14 mouse cellular contexts compared by ENCODE assay signal in the genomic region with DNA sequence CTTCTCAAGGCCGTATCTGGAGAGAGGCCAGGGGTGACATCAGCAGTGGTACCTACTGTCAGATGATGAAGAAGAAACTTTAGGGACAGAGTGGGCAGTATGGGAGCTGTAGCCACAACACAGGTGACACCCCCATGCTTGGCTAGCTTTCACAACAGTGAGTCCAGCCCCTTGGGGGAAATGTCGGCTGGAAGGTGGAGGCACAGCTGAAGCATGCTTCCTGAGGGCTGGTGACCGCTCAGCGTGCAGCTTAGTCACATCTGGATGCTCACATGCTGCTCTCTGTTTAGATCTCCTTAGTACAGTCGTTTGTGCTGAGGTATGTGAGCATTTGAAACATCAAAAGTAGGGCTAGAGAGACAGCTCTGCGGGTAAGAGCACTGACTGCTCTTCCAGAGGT.
"Had no signal": no experiment of that assay in that cellular context is flagged by ENCODE, and none has a peak within 500 bp of the region (broad histone marks: within the 10 kb centered on the region; RNA-seq: fewer than 3 reads in every experiment).

No protein-coding gene starts in this region.

- H3K4me2 ChIP-seq: limb, embryonic 15.5 days; liver, embryonic 13.5 days; midbrain, embryonic 11.5 days; midbrain, embryonic 15.5 days; neural tube, embryonic 13.5 days had no signal

- DNase-seq: kidney, adult 11 months; kidney, postnatal 14 days; layer of hippocampus, postnatal 36 days; liver, embryonic 13.5 days; lung, adult 18-20 months; lung, postnatal 36 days; right cerebral cortex, postnatal 14 days; thymus, adult 18-20 months; thymus, postnatal 14 days had no signal

- H3K36me3 ChIP-seq: midbrain, embryonic 15.5 days had no signal

- ATAC-seq: inflammation-experienced regulatory T-cells, adult 6 months; midbrain, embryonic 15.5 days had no signal

- H3K27ac ChIP-seq: limb, embryonic 15.5 days; liver, embryonic 13.5 days; midbrain, embryonic 15.5 days; neural tube, embryonic 13.5 days had no signal

- H3K9me3 ChIP-seq: limb, embryonic 15.5 days; liver, embryonic 13.5 days; midbrain, embryonic 15.5 days; neural tube, embryonic 13.5 days had no signal

- H3K9ac ChIP-seq: limb, embryonic 15.5 days; liver, embryonic 13.5 days; midbrain, embryonic 15.5 days; neural tube, embryonic 13.5 days had no signal

- H3K27me3 ChIP-seq: limb, embryonic 15.5 days; liver, embryonic 13.5 days; midbrain, embryonic 15.5 days; neural tube, embryonic 13.5 days had no signal

- H3K4me3 ChIP-seq: limb, embryonic 15.5 days; liver, embryonic 13.5 days; midbrain, embryonic 15.5 days; neural tube, embryonic 13.5 days had no signal
